Mouse (Mus musculus) layer of hippocampus, adult 2 months (tissue): Measurements from ENCODE around the gene Tbc1d21. TPM values are rescaled to one million over a fixed set of nuclear protein-coding genes. Genes with fewer than 3 reads are reported as not detected.

Experiments used
- DNase-seq, 2 experiments: peaks; one replicate each; pipeline ENCODE4 v3.0.0; 2022; ENCODE audit warnings: low spot score in 2 of 2
- H3K27ac ChIP-seq: fragments of 200-600 bp; 2 replicates; pipeline ENCODE4 v1.8.1; 2022
- H3K4me3 ChIP-seq: fragments of 200-600 bp; 2 replicates; pipeline ENCODE4 v1.8.1; 2022; ENCODE audit warnings: mild to moderate bottlenecking
- CTCF ChIP-seq: fragments of 200-600 bp; conservative IDR thresholded peaks from 2 replicates; pipeline ENCODE4 v1.8.1; 2022; ENCODE audit warnings: antibody characterized with exemption, mild to moderate bottlenecking, moderate library complexity
- long read RNA-seq, 2 experiments: library from polyadenylated mRNA; stranded (forward); transcript quantifications; one replicate each; pipeline ENCODE4 v2.0.0; 2021; ENCODE audit warnings: borderline mapping rate in 2 of 2
- total RNA-seq, 2 experiments: library from RNA; stranded (reverse); gene quantifications; 2 replicates each; pipeline ENCODE4 v1.2.3; 2021

Tbc1d21 gene
- not detected for total RNA-seq
- long read RNA-seq, experiment 1 = 0 reads
- long read RNA-seq, experiment 2 = 0 reads

- Histone ChIP-seq H3K4me3 (no peak within 1 kb of the TSS), H3K27ac (no peak within 1 kb of the TSS)
- no peak for TF ChIP-seq CTCF
Measured at GRCm38 (mm10) chr9:58370355-58370754, at the start of gene Tbc1d21. Tbc1d21 (minus strand) TSS chr9:58370455.

GRCm38 (mm10) chr9:58411556-58411955 lies 41.3 kb upstream of the Tbc1d21 start:
- no peak for TF ChIP-seq CTCF
- no peak overlapping the region for H3K27ac ChIP-seq
- no peak overlapping the region for H3K4me3 ChIP-seq
- DNase-seq = no peak

More at GRCm38 (mm10) chr9:58370355-58370754, at the start of gene Tbc1d21:
- no peak for DNase-seq

GRCm38 (mm10) chr9:58410057-58410735 lies 39.9 kb upstream of the Tbc1d21 start:
- no peak overlapping the region for H3K4me3 ChIP-seq
- DNase-seq = peak in 1 of 2 experiments; percentile 20
- no peak for TF ChIP-seq CTCF
- no peak overlapping the region for H3K27ac ChIP-seq

GRCm38 (mm10) chr9:58409247-58409646 lies 39.0 kb upstream of the Tbc1d21 start:
- no peak overlapping the region for H3K4me3 ChIP-seq
- no peak for TF ChIP-seq CTCF
- peak; percentile 22 to 45 for DNase-seq
- H3K27ac ChIP-seq = no peak overlapping the region

GRCm38 (mm10) chr9:58404412-58404811 lies 34.2 kb upstream of the Tbc1d21 start:
- Histone ChIP-seq H3K27ac (no peak overlapping the region), H3K4me3 (no peak overlapping the region)
- no peak for DNase-seq
- no peak for TF ChIP-seq CTCF

- no peak for DNase-seq
- TF ChIP-seq CTCF = no peak
- Histone ChIP-seq H3K27ac (no peak overlapping the region), H3K4me3 (no peak overlapping the region)
Measured at GRCm38 (mm10) chr9:58401371-58402082, 31.3 kb upstream of the Tbc1d21 start.

GRCm38 (mm10) chr9:58399609-58400008 lies 29.4 kb upstream of the Tbc1d21 start:
- no peak for DNase-seq

GRCm38 (mm10) chr9:58394605-58395004 lies 24.4 kb upstream of the Tbc1d21 start:
- H3K4me3 ChIP-seq = no peak overlapping the region
- TF ChIP-seq CTCF = no peak
- DNase-seq = no peak
- H3K27ac ChIP-seq = no peak overlapping the region

More at GRCm38 (mm10) chr9:58399609-58400008, 29.4 kb upstream of the Tbc1d21 start:
- H3K4me3 ChIP-seq = no peak overlapping the region
- H3K27ac ChIP-seq = no peak overlapping the region
- TF ChIP-seq CTCF = no peak

GRCm38 (mm10) chr9:58393875-58394274 lies 23.6 kb upstream of the Tbc1d21 start:
- TF ChIP-seq CTCF = no peak
- Histone ChIP-seq H3K27ac (no peak overlapping the region), H3K4me3 (no peak overlapping the region)
- no peak for DNase-seq

- no peak for TF ChIP-seq CTCF
- Histone ChIP-seq H3K4me3 (no peak overlapping the region), H3K27ac (no peak overlapping the region)
- no peak for DNase-seq
Measured at GRCm38 (mm10) chr9:58388381-58388780, 18.1 kb upstream of the Tbc1d21 start.

- Histone ChIP-seq H3K27ac (no peak overlapping the region), H3K4me3 (no peak overlapping the region)
- TF ChIP-seq CTCF = no peak
- no peak for DNase-seq
Measured at GRCm38 (mm10) chr9:58378878-58379277, 8.6 kb upstream of the Tbc1d21 start.

GRCm38 (mm10) chr9:58373912-58374431 lies 3.7 kb upstream of the Tbc1d21 start:
- no peak overlapping the region for H3K4me3 ChIP-seq
- H3K27ac ChIP-seq = no peak overlapping the region
- TF ChIP-seq CTCF = peak; percentile 22; the same call in 1 of the 2 replicates
- DNase-seq = peak; percentile 42 to 61

GRCm38 (mm10) chr9:58371914-58372313 lies 1.7 kb upstream of the Tbc1d21 start:
- Histone ChIP-seq H3K27ac (no peak overlapping the region), H3K4me3 (no peak overlapping the region)
- TF ChIP-seq CTCF = no peak
- DNase-seq = no peak
